Mouse (Mus musculus) ovary, postnatal 36 days (tissue): Measurements from ENCODE around the gene Praf2.

Experiments
- DNase-seq: peaks from one replicate; pipeline ENCODE4 v3.0.0; 2022; ENCODE audit warnings: low spot score, mixed read lengths

Gene Praf2

DNA sequence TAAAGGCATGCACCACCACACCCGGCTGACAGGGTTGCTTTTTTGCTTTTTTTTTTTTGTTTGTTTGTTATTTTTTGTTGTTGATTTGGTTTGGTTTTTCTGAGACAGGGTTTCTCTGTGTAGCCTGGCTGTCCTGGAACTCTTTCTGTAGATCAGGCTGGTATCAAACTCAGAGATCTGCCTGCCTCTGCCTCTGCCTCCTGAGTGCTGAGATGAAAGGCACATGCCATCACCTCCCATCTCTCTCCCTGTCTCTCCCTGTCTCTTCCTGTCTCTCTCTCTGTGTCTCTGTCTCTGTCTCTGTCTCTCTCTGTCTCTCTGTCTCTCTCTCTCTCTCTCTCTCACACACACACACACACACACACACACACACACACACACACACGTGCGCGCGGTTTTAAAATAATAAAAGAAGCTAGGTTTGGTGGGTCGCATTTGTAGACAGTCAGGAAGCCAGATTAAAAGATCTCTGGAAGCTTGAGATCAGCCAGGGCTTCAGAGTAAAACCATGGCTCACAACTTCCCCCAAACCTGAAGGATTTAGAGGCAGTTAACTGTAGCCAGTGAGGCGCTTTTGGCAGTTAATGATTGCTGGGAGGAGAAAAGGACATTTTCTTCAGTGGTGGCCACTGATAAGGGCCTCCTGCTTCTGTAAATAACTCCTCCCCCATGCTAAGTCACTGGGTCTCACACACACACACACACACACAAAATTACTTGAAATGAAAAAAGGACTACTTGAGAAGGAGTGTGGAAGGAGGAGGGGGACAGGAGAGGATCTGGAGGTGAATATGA lies 50.4 kb downstream of the Praf2 start:
- no peak for DNase-seq

DNA sequence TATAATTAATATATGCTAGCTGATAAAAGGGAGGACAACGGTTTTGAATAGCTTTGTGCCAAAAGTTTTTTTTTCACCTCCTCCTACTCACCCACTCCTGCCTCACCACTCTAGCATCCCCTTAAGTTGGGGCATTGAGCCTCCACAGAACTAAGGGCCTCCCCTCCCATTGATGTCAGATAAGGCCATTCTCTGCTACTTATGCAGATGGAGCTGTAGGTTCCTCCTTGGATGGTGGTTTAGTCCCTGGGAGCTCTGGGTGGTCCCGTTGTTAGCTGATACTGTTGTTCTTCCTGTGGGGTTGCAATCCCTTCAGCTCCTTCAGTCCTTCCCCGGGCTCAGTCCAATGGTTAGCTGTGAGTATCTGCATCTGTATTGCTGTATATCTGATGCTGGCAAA lies 51.1 kb downstream of the Praf2 start:
- no peak for DNase-seq
